Mouse (Mus musculus): ENCODE measurements at regions not wholly inside any gene's neighbourhood (a gene's known extent, or its start where the extent isn't known, plus 50 kb on each side); places are given as distances from the start of the nearest gene placed in this dataset.
"Not testable (repeated sequence)": the region's sequence is repeated elsewhere in the genome, so short reads cannot be mapped to it uniquely, and the experiment has no call there.

DNA sequence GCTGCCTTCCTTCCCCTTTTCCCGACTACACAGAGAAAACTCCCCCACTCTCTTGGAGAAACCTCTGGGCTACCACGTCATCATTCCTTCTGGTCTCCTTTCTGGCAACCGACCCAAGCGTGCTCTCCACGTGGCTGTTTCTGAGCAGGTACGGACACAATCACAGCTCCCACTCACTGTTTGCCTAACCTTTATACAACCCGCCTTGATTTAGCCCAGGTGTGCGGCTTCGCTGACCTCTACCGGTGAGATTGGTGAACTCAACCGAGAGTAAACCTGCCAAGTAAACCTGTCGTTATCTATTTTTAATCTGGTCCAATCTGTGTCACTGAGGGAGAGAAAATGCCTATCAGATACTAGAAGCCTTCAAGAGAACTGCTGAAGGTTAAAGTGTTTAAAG lies 142.7 kb upstream of the Gnai1 start:
- peak; percentile 5 to 35 for DNase-seq

DNA sequence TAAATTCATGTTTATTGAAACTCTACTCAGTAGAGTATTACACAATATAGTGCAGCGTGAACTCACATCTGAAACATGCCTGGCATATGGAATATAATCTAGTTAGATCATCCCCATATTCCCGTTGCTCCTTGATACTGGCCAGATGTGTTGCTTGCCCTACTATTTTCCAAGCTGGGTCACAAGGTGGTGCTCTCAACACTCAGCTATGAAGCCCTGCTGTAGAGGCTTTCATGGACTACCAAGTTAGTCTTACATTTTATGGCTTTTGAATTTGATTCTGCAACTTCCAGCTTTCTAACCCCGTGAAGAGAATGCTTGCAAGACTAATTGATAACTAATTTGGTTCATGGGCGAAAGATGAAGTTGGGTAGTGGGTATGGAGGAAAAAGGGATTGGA lies 134.2 kb upstream of the Gnai1 start:
- no peak for DNase-seq

DNA sequence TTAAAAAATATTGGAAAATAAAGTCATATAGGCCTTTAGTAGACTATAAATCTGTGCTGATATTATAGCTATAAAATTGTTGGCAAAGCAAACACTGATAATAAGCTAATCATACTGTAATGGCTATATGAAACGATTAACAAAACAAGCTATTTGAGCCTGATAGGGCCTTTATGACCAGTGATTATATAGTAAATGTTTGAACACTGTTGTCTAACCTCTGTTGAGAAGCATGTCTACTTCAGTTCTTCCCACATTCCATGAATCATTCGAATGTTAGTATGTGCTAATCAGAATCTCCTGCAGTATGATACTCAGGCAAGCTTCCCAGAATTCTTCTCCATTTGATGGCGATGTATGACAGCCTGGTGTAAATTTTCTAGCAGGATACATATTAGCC lies 129.6 kb upstream of the Gnai1 start:
- no peak for DNase-seq

DNA sequence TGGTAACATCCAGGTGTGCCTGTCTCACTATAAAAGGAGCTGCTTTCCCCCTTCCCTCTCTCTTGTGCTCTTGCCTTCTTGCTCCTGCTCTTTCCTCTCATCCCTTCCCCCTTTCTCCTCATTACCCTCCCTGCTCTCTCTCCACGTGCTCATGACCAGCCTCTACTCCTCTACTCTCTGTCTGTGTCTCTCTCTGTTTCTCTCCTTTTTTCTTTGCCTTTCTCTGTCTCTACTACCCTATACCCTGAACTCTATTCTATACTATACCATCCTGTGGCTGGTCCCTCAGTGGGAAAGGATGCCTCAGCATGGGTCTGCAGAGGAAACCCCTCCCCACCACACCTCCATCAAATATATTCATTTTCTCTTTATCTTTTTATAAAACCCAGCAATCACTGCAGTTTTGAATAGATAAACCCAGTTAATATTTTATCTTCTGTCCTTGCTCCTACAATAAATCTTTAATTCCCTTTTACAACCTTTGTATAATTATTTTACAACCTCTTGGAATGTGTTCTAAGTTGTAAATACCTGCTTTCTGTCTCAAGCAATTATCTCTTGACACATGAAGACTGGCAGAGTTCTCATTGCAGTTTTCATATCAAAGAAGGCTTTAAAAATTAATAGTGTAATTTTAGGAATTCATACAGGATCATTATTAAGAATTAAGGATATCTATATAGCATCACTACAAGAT lies 127.1 kb upstream of the Gnai1 start:
- DNase-seq, result no peak

DNA sequence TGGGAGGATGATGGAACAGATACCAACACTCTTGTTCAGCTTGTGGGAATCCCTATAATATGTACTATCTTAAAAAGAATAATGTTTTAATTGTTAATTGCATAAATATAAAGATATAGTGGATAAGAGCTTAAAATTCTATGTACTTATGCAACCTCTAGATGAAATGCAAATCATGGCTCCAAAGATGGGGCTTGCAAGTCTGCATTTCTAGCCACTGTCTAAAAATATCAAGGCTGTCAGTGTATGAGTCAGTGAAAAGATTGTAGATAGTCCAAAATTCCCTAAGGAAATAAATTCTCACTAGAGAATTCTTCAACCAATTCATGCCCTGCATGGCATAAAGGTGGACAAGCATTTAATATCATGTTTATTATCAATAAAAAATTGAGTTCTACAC lies 124.2 kb upstream of the Gnai1 start:
- DNase-seq, result no peak

DNA sequence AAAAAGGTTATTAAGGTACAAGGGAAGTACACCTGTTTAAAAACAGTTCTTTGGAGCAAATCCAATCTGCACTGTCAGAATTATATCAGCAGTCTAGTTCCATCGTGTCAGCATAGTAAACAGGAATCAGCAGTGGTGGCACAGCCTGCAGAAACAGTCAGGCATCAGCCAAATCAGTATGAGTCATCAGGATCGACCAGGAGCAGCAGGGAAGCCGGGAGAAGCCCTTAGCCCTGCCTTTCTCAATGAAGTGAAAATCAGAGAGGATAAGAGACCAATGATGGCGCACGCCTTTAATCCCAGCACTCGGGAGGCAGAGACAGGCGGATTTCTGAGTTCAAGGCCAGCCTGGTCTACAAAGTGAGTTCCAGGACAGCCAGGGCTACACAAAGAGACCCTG lies 118.3 kb upstream of the Gnai1 start:
- DNase-seq, result no peak

DNA sequence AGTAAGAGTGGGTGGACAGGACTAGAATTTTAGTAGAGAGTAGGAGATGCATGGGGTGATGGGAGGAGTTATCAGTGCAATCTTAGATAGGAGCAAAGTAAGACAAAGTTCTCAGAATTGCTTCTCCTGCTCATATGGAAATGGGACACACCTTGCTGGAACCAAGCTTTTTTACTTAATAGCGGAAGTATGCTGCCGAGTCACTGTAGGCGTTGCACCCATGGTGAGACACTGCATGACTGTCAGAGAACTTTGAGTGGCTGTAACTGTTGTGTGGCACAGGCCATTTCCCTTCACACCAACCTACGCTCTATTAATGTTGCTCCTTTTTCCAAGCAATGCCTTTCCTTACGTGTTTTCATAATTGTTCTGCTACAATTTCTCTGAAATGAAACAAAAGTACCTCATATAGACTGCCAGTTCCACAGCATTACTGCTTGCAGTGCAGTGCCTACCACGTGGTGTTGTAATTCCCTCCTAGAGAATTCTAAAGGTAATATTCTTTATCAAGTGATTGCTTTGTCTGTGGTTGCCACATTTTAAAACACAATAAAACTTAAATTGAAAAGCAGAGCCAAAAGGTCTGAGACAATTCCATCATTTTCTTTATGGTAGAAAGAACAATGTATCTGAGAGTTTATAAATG lies 117.3 kb upstream of the Gnai1 start:
- DNase-seq, result no peak

DNA sequence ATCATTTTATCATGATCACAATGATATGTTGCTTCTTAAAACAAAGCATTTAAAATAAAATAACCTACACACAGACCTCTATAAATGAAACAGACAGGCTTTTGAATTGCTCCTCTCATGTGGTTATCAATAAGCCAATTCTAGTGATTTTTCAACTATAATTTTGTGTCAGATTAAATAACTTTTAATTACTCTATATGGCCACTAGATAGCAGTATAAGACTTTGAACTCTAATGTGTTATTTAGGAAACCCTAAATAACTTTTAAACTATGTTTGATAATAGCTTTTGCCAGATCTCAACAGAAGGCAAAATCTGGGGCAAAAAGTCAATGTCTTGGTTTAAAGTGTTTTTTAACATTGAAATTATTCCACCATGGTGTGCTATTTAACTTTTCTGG lies 112.0 kb upstream of the Gnai1 start:
- DNase-seq, result no peak

DNA sequence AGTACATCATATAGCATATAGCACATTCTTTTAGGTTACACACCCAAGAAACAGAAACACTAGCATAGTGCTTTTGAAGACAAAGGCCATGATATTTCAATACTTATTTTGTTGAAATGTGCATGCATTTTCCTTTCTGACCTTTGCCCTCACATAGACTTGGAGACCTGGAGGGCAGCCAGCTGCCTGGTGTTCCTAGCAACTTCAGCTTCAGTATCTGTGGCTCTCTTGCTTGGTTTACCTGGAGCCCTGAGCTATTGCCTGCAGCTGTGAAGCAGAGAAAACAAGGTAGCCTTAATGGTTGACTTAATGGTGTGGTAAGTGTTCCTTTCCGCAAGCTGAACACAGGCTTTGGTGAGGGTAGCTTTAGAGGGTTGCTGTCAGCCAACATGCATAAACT lies 97.6 kb upstream of the Gnai1 start:
- peak; percentile 51 to 59 for DNase-seq

DNA sequence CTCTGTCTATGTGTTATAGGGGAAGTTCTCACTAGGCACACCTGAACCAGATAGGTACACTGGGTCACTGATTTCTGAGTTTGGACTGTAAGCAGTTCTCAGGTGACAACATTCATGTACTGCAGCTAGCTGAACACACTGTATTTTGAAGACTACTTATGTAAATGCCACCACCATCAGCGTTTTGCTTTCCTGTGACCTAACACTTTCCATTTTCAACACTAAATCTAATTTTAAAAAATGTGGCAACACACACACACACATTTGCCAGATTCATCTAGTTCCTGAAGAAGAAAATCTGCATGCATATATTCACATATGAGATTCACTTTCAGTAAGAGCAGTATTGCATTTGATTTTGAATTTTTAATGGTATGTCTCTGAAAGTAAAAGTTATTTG lies 96.0 kb upstream of the Gnai1 start:
- DNase-seq, result no peak

DNA sequence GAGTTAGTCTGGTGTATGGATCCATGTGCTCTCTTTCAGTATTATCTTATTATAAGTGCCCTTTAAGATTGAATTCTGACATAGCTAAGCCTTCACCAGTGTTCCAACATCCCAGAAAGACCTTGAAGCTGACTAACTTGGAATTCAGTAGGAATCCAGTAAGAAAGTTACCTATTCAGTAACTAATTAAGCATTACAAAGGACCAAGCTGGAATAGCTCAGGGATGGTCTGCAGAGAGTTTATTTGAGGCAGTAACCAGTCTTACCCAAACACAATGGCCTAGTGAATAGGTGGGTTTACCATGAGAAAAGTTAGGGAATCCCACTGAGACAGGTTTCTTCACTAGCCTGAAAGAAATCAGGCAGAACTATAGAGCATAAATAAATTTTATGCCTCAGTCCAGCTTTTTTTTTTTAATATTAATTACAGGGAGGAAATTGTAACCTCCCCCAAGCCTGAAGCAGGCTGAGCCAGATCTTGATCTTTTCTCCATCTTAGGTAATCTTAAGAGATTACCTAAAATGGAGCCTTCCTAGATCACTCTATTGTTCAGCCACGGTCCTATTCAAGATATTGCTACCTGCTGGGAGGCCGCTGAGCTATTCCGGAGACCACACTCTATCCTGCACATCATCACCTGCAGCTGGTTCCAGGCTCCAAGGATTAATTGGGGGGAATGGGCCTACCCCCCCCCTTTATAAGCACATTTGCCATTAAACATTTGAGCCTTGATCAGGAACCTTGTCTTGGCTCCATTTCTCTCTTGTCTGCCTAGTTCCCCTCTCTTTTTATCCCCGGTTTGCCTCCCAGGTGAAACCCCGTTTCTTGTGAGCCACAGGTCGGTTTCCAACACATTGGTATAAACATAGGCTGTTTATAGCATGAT lies 93.0 kb upstream of the Gnai1 start:
- DNase-seq, result not testable (repeated sequence)

DNA sequence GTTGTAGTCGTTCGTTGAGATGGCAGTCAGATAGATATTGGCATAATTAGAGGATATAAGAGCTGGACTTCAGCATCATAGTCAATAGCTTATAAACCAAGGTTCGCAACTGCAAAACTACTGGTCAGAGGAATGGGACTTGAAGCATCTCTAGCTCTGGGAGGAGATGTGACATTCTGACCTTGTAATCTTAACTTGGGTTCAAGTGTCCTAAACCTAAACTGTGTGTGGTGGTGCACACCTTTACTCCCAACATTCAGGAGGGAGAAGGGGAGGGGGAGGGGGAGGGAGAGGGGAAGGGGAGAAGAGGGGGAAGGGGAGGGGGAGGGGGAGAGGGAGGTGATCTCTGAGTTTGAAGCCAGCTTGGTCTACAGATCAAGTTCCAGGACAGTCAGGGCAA lies 89.1 kb upstream of the Gnai1 start:
- no peak for DNase-seq

DNA sequence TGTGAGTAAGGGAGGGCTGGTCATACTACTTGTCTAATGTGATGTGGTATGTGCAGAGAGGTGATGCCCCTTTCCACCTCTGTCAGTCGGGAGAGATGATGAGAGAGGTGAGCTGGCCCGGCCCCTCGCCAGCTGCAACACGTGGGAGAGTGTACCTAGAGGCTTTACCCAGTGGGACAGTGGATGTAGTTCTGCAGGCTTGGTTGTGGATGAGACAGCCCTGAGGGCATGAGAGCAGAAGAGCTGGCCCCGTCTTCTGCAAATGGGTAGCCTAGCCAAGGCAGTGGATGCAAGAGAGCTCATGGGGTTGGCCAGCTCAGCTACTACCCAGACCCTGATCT lies 88.1 kb upstream of the Gnai1 start:
- DNase-seq, result no peak

DNA sequence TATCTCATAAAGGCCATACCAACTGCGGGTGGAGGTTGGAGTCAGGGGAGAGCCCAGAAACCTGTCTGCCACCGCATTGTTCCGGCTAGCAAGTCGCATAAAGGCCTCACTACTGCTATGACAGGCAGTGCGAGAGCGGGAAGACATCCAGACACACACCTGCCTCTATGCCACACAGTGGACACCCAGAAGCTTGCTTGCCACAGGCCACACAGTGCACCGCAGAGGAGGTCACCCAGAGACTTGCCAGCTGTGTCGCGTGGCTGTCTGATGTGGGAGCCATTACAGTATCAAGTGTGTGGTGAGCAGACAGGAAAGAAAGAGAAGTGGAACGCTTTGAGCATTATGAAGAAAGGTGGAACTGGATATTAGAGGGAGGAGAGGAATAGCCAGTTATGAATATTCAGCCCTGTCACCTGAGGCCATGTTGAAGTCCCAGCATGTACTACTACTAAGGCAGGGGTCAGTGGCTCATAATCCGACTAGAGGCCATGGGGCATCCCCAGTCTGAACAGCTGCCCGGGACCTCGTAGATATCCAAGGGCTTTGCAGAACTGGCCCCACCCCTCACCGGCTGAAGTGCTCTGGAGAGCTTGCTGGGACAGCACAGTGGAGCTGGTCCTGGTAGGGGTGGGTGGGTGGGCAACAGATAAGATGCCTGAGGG lies 87.6 kb upstream of the Gnai1 start:
- no peak for DNase-seq

DNA sequence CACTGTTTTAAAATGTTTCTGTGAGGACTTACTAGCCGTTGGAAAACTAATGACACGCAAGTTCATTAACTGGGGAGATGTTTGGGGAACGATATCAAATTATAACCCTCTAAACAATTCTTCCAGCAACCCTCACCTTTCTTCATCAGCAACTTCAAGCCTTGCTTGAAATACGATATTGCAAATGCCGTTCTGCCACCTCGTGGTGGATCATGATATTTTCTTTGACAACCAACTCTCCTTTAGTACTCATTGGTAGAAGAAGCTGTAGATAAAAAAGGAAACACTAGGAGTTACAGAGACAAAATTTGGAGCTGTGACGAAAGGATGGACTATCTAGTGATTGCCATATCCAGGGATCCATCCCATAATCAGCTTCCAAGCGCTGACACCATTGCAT lies 85.8 kb upstream of the Gnai1 start:
- DNase-seq, result peak; percentile 42 to 88

DNA sequence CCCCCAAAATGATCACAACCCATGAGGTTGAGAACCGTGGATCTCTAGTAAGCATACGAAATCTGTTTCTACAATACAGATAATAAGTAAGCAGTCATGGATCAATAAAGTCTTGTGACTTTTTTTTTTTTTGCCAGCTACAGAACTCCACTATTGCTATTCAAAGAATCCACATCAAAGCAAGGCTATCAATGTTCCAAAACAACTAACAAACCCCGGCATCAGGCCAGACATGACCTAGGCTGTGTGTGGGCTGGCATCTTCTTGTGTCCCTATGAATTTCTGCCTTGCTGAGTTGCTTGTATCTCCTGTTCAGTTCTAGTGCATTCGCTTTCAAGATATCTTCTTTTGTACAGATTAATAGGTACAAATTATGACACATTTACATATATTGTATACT lies 79.8 kb upstream of the Gnai1 start:
- DNase-seq, result no peak

DNA sequence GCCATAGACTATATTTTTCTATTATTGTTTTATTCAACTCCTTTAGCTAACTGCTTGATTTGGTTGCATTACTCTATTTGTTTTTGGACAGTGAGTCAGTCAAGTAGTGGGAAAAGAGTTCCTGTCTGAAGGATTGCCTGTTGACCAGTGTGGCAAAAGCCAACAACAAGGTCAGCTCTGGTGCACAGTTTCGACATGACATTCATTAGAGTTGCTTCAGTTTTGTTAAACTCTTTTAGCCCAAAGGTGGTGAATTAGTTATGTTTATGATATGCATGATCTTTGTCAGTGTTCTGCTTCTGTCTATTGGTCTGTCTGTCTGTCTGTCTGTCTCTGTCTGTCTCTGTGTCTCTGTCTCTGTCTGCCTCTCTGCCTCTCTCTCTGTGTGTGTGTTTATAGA lies 79.1 kb upstream of the Gnai1 start:
- no peak for DNase-seq

DNA sequence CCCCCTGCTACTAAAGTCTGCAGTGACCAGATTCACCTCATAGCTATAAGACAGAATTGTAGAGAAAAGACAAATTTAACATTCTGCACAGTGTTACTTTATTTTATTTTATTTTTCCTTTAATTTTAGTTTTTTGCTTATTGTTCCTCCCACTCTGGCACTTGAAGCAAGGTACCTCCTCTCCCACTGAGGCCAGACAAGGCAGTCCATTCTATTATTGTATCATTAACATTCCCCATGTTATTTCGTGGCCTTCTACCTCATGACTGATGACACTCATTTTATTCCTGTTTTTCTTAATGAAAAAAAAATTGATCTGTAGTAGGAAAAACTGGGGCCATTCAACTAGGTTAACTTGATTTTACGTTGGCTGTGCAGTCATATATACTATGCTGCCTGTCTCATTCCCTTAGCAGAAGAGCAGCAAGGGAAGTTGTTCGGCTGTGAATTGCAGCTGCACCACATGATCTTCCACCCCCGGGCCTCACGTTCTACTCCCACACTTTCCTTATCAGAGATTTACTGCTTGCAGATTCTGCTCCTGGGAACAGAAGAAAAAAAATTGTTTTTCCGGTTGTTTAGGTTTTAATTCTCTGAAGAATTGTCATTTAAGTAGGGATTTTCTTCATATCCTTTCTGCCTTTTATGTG lies 76.1 kb upstream of the Gnai1 start:
- DNase-seq, result no peak

DNA sequence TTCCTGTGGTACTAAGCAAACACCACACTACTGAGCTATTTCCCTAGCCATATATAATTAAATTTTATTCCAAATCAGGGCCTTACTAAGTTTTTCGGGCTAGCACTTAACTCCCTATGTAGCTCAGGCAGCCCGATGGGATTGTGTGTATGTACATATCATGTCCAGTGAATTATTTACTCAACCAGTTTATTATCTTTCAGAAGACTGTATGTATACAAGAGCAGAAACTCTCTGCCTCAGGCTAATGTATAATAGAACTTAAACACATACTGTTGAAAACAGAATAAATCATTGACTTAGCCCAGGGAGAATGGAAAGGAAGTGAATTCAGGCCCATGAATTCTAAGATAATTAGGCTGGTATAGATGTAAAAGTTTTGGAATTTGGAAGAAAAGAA lies 74.1 kb upstream of the Gnai1 start:
- no peak for DNase-seq

DNA sequence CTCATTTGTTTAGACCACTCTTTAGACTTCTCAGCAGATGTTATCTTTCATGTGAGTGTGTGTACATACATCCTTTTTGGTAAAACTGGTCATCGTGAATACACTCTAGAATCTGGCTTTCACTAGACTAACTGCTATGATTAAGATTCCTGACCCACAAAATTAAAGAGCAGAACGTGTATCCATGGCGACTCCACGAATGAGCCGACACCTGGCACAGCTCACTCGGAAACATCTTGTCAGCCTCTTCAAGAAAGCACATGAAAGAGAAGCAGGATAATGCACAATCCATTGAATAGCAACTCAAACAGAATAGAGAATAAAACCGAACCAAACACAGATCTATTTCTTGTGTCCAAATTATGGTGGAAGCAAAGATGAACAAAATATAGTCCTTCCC lies 73.1 kb upstream of the Gnai1 start:
- DNase-seq, result no peak

DNA sequence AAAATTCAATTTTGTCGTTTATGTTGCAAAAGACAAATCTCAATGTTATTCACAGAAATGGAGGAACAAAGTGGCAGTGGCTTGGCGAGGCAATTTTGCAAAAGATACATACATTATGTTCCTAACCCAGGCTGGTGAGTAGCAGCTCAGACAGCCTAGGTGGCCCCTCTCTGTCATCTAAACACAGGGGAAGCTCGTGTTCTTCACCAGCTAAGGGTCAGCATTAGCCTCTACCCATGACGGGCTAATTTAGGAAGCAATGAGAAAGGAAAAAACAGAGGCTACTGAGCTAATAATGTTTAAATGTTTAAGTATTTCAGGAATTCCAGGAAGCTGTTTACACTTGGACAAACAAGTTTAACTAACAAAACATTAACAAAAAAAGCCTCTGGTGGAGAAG lies 64.9 kb upstream of the Gnai1 start:
- DNase-seq, result no peak

DNA sequence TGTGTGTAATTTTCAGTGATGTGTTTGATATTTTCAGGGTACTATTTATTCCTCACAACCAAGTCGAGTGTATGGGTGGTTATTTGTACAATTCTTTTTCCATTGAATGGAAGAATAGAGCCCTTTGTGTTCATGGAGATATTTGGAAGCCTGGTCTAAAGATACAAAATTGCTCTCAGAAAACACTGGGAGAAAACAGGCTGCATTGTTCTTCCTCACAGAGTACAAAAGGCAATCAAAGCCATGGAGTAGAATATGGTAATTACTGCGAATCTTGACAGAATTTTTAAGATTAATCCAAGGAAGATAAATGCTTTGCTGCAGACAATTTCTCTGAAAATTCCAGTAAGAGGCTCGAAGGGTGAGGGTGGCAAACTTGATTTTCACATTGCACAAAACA lies 54.7 kb upstream of the Gnai1 start:
- DNase-seq, result no peak
